ENCODE assay signal across 9 mouse cellular contexts in genomic region chr1:58018856-58019255, GRCm38 (mm10). TPM values are rescaled to one million over a fixed set of nuclear protein-coding genes. Genes with fewer than 3 reads are reported as not detected.
DNase-seq lines count a peak whose midpoint lies in the region; ATAC-seq lines count a peak whose summit lies in the region.
"Had no signal": no experiment of that assay in that cellular context is flagged by ENCODE, and none has a peak within 500 bp of the region (broad histone marks: within the 10 kb centered on the region; RNA-seq: fewer than 3 reads in every experiment).

Kctd18 (minus strand) TSS chr1:58018956.

- H3K4me3 ChIP-seq in kidney, embryonic 14.5 days (ENCODE audit: low read length), result no peak within 1 kb of the TSS
- H3K4me3 ChIP-seq in hindbrain, embryonic 11.5 days (ENCODE audit: low read depth, low read length), result no peak within 1 kb of the TSS
- no peak within 1 kb of the TSS for H3K4me3 ChIP-seq in midbrain, embryonic 12.5 days
- H3K4me3 ChIP-seq: liver, embryonic 12.5 days had no signal

- H3K4me2 ChIP-seq in kidney, embryonic 14.5 days (replicated peaks; ENCODE audit: low read depth, low read length), result no peak within 1 kb of the TSS
- no peak within 1 kb of the TSS for H3K4me2 ChIP-seq in hindbrain, embryonic 11.5 days (replicated peaks; ENCODE audit: low read depth, low read length)
- no peak within 1 kb of the TSS for H3K4me2 ChIP-seq in midbrain, embryonic 12.5 days (replicated peaks)
- H3K4me2 ChIP-seq: liver, embryonic 12.5 days had no signal

- 91% methylated on average over 7 of the region's 7 CpGs for WGBS in kidney, embryonic 14.5 days
- 98% methylated on average over 7 of the region's 7 CpGs for WGBS in hindbrain, embryonic 11.5 days
- 97% methylated on average over 7 of the region's 7 CpGs for WGBS in midbrain, embryonic 12.5 days

- H3K9ac ChIP-seq in kidney, embryonic 14.5 days (ENCODE audit: low read depth, low read length), result no peak within 1 kb of the TSS
- no peak within 1 kb of the TSS for H3K9ac ChIP-seq in hindbrain, embryonic 11.5 days (ENCODE audit: low read depth, low read length)
- no peak within 1 kb of the TSS for H3K9ac ChIP-seq in midbrain, embryonic 12.5 days (replicated peaks)
- H3K9ac ChIP-seq: liver, embryonic 12.5 days had no signal

- DNase-seq in kidney, postnatal 4 days, result no peak
- no peak for DNase-seq in adrenal gland, postnatal 4 days (ENCODE audit: low spot score in 2 of 2)
- no peak for DNase-seq in hindbrain, embryonic 11.5 days (ENCODE audit: low spot score)
- DNase-seq in right cerebral cortex, postnatal 4 days, result no peak
- DNase-seq in embryo, embryonic 11 days, result no peak
- DNase-seq in lung, postnatal 4 days, result no peak

- H3K27ac ChIP-seq in kidney, embryonic 14.5 days (ENCODE audit: low read depth, low read length), result no peak within 1 kb of the TSS
- H3K27ac ChIP-seq in hindbrain, embryonic 11.5 days (ENCODE audit: low read depth, low read length), result no peak within 1 kb of the TSS
- no peak within 1 kb of the TSS for H3K27ac ChIP-seq in midbrain, embryonic 12.5 days (replicated peaks)
- H3K27ac ChIP-seq: liver, embryonic 12.5 days had no signal

- no peaks in the 10 kb centered on the region for H3K27me3 ChIP-seq in kidney, embryonic 14.5 days (ENCODE audit: control insufficient read depth, insufficient read depth, low read length)
- H3K27me3 ChIP-seq in hindbrain, embryonic 11.5 days (ENCODE audit: control insufficient read depth, insufficient read depth, low read length), result no peaks in the 10 kb centered on the region
- no peaks in the 10 kb centered on the region for H3K27me3 ChIP-seq in midbrain, embryonic 12.5 days
- H3K27me3 ChIP-seq: liver, embryonic 12.5 days had no signal

- peaks cover 69% of the 10 kb centered on the region for H3K36me3 ChIP-seq in kidney, embryonic 14.5 days (ENCODE audit: control insufficient read depth, insufficient read depth, low read length)
- peaks cover 5% of the 10 kb centered on the region for H3K36me3 ChIP-seq in hindbrain, embryonic 11.5 days (ENCODE audit: control insufficient read depth, insufficient read depth, low read length)
- peaks cover 68% of the 10 kb centered on the region for H3K36me3 ChIP-seq in midbrain, embryonic 12.5 days

- no peaks in the 10 kb centered on the region for H3K9me3 ChIP-seq in kidney, embryonic 14.5 days (ENCODE audit: control insufficient read depth, low read length)
- H3K9me3 ChIP-seq in hindbrain, embryonic 11.5 days (ENCODE audit: control insufficient read depth, low read length), result no peaks in the 10 kb centered on the region
- H3K9me3 ChIP-seq in midbrain, embryonic 12.5 days, result no peaks in the 10 kb centered on the region
- H3K9me3 ChIP-seq: liver, embryonic 12.5 days had no signal

- ATAC-seq in kidney, embryonic 14.5 days (ENCODE audit: low FRiP score, low TSS enrichment), result no peak
- ATAC-seq in hindbrain, embryonic 11.5 days (ENCODE audit: low FRiP score), result no peak
- ATAC-seq in midbrain, embryonic 12.5 days (ENCODE audit: low FRiP score, low read depth), result no peak
- ATAC-seq: liver, embryonic 12.5 days had no signal

- no peaks in the 10 kb centered on the region for H3K4me1 ChIP-seq in kidney, embryonic 14.5 days (ENCODE audit: control insufficient read depth, insufficient read depth, low read length)
- no peaks in the 10 kb centered on the region for H3K4me1 ChIP-seq in hindbrain, embryonic 11.5 days (replicated peaks; ENCODE audit: control insufficient read depth, insufficient read depth, low read length)
- H3K4me1 ChIP-seq in midbrain, embryonic 12.5 days, result no peaks in the 10 kb centered on the region
- H3K4me1 ChIP-seq: liver, embryonic 12.5 days had no signal

RNA-seq across cellular contexts. Expression of gene Kctd18, which starts in this region (rescaled TPM):
- polyA plus RNA-seq in kidney, embryonic 14.5 days (2014; fragmentation: Nextera tagmentation; extraction: Ambion mirVana), result 10.3 and 16.1 TPM in 2 replicates
- 10 to 100 TPM; 29.4 to 29.8 TPM for total RNA-seq in adrenal gland, postnatal 4 days (2021)
- polyA plus RNA-seq in hindbrain, embryonic 11.5 days (2014; fragmentation: Nextera tagmentation; extraction: Ambion mirVana), result 19.0 and 19.3 TPM in 2 replicates
- polyA plus RNA-seq in midbrain, embryonic 12.5 days (2016; fragmentation: Nextera tagmentation; extraction: Ambion mirVana), result 25.0 and 26.2 TPM in 2 replicates
